Mouse (Mus musculus): Measurements from ENCODE around the gene Prrg2. TPM values are rescaled to one million over a fixed set of nuclear protein-coding genes. Genes with fewer than 3 reads are reported as not detected.

The Prrg2 gene
- polyA plus RNA-seq, 1 experiment = 172 TPM

DNA sequence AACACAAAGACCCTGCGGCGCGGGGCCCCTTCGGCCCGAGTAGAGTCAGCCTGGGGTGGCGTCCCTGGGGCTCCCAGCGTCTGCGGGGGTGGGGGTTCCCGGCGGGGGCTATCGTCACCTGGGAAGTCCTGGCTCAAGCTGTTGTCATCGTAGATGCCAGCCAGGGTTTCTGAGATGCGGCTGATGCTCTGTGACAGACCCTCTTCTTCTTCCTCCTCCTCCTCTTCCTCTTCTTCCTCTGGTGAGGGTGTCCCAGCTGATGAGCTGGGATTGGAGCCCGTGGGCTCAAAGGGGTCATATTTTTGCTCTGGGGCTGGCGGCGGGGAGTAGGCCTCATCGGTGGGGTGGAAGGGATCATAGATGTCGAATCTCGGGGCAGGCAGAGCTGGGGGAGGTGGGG, 54.1 kb downstream of the Prrg2 start:
- WGBS = 95% methylated on average over 19 of the region's 19 CpGs
- Histone ChIP-seq H3K36me3 (ENCODE audit: control insufficient read depth, insufficient read depth, low read length) (peaks cover 86% of the 10 kb centered on the region), H3K4me1 (ENCODE audit: control insufficient read depth, insufficient read depth, insufficient read length, low read length) (no peaks in the 10 kb centered on the region), H3K27me3 (ENCODE audit: control insufficient read depth, insufficient read depth, low read length) (no peaks in the 10 kb centered on the region), H3K27ac (ENCODE audit: insufficient read depth, low read depth, low read length) (no peak overlapping the region), H3K4me3 (ENCODE audit: low read depth, low read length) (no peak overlapping the region)
- no peak for TF ChIP-seq POLR2A (IDR thresholded peaks at IDR 0.05; ENCODE audit: low read depth, low read length)
- TF ChIP-seq CTCF (IDR thresholded peaks at IDR 0.05; ENCODE audit: extremely low read depth, insufficient read length, insufficient replicate concordance, low read depth, low read length) = no peak

DNA sequence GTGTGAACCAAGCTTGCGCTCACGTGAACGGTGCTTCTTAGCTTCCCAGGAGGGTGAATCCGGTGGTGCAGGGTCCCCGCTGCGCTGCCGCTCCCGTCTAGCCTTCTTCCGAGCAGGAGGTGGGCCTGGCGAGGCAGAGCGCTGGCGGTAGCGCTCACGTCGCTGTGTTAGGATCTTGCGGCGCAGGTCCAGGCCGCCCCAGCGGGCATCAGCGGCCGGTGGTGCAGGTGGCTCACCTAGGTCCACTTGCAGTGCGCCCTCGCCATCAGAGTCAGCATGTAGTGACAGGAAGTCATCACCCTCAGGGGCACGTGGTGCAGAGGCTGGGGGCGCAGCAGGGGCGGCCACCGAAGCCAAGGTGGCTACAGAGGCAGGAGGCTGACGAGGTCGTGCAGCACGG, 54.6 kb downstream of the Prrg2 start:
- TF ChIP-seq POLR2A (IDR thresholded peaks at IDR 0.05; ENCODE audit: low read depth, low read length) = no peak
- no peak for TF ChIP-seq CTCF (IDR thresholded peaks at IDR 0.05; ENCODE audit: extremely low read depth, insufficient read length, insufficient replicate concordance, low read depth, low read length)
- WGBS = 96% methylated on average over 30 of the region's 30 CpGs
- Histone ChIP-seq H3K27ac (ENCODE audit: insufficient read depth, low read depth, low read length) (no peak overlapping the region), H3K36me3 (ENCODE audit: control insufficient read depth, insufficient read depth, low read length) (peaks cover 89% of the 10 kb centered on the region), H3K4me3 (ENCODE audit: low read depth, low read length) (no peak overlapping the region), H3K4me1 (ENCODE audit: control insufficient read depth, insufficient read depth, insufficient read length, low read length) (no peaks in the 10 kb centered on the region), H3K27me3 (ENCODE audit: control insufficient read depth, insufficient read depth, low read length) (no peaks in the 10 kb centered on the region)

DNA sequence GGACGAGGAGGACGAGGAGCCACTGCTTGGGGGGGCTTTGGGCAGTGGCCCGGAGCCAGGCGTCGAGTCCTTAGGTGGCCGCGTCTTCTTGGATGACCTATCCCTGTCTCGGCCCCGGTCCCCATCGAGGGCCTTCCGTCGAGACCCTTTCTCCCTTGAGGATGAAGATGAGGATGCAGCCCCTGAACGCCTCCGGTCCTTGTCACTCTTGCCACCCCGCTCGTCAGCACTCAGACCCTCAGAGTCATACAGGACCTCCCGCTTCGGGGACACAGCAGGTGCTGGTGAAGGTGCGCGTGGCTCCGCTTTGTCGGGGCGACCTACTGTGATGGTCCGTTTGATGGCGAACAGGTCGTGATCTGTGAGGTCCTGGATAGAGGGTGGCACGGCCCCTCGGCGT, 55.3 kb downstream of the Prrg2 start:
- WGBS = 96% methylated on average over 29 of the region's 29 CpGs
- H3K36me3 ChIP-seq (ENCODE audit: control insufficient read depth, insufficient read depth, low read length) = peaks cover 89% of the 10 kb centered on the region

DNA sequence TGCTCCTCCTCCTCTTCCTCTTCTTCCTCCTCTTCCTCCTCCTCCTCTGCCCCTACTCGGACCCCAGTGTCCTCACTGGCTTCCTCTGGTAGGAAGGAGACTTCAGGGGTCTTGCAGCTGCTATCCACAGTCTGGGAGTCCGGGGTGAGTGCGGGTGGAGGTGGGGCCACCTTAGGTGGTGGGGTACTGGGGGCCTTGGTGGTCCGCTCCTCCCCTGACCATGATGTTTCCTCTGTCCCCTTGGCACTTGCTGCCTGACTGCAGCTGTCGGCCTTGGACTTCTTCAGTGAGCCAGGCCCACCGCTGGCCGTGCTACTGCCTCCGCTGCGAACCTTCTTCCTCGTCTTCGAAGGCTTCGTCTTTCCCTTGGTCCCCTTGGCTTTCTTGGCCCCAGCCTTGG, 56.0 kb downstream of the Prrg2 start:
- H3K4me3 ChIP-seq (ENCODE audit: low read depth, low read length) = no peak overlapping the region

More for the DNA sequence above, 55.3 kb downstream of the Prrg2 start:
- Histone ChIP-seq H3K4me1 (ENCODE audit: control insufficient read depth, insufficient read depth, insufficient read length, low read length) (no peaks in the 10 kb centered on the region), H3K27me3 (ENCODE audit: control insufficient read depth, insufficient read depth, low read length) (no peaks in the 10 kb centered on the region), H3K27ac (ENCODE audit: insufficient read depth, low read depth, low read length) (no peak overlapping the region), H3K4me3 (ENCODE audit: low read depth, low read length) (no peak overlapping the region)
- no peak for TF ChIP-seq CTCF (IDR thresholded peaks at IDR 0.05; ENCODE audit: extremely low read depth, insufficient read length, insufficient replicate concordance, low read depth, low read length)
- TF ChIP-seq POLR2A (IDR thresholded peaks at IDR 0.05; ENCODE audit: low read depth, low read length) = no peak

DNA sequence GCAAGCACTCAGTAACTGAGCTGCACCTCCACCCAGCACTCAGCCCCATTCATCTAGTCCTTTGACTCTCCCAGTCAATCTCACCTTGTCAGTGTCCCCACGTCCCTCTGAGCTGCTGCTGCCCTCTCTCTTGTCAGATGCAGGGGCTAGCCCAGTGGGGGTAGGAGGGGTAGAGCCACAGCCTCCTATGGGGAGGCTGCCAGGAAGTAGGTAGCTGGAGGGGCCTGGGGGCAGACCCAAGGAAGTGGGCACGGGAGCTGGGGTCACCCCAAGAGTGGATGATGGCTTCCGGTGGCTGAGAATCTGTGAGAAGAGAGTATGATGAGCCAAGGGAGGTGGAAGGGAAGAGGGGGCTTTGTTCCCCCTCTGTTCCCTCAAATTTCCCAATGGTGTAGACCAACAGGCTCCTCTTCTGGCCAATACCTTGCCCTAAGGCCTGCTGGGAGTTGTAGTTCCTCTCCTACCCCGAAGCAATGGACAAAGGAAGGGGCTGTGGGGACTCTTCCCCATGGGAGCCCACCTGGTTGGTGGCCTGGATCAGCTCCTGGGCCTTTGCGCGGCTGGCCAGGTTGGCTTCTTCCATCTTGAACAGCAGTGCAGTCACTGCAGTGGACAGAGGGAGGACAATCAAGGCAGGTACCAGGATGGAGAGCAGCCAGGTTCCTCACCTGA, 57.0 kb downstream of the Prrg2 start:
- H3K36me3 ChIP-seq (ENCODE audit: control insufficient read depth, insufficient read depth, low read length) = peaks cover 91% of the 10 kb centered on the region
- H3K4me1 ChIP-seq (ENCODE audit: control insufficient read depth, insufficient read depth, insufficient read length, low read length) = peaks cover under 1% of the 10 kb centered on the region; the same call in 1 of the 2 replicates
- H3K4me3 ChIP-seq (ENCODE audit: low read depth, low read length) = no peak overlapping the region
- no peak overlapping the region for H3K27ac ChIP-seq (ENCODE audit: insufficient read depth, low read depth, low read length)
- H3K27me3 ChIP-seq (ENCODE audit: control insufficient read depth, insufficient read depth, low read length) = no peaks in the 10 kb centered on the region
- 90% methylated on average over 6 of the region's 6 CpGs for WGBS
- TF ChIP-seq CTCF (IDR thresholded peaks at IDR 0.05; ENCODE audit: extremely low read depth, insufficient read length, insufficient replicate concordance, low read depth, low read length) = no peak
- TF ChIP-seq POLR2A (IDR thresholded peaks at IDR 0.05; ENCODE audit: low read depth, low read length) = no peak

More for the DNA sequence above, 56.0 kb downstream of the Prrg2 start:
- no peak overlapping the region for H3K27ac ChIP-seq (ENCODE audit: insufficient read depth, low read depth, low read length)
- 92% methylated on average over 12 of the region's 12 CpGs for WGBS
- no peaks in the 10 kb centered on the region for H3K27me3 ChIP-seq (ENCODE audit: control insufficient read depth, insufficient read depth, low read length)
- TF ChIP-seq CTCF (IDR thresholded peaks at IDR 0.05; ENCODE audit: extremely low read depth, insufficient read length, insufficient replicate concordance, low read depth, low read length) = no peak
- no peak for TF ChIP-seq POLR2A (IDR thresholded peaks at IDR 0.05; ENCODE audit: low read depth, low read length)
- H3K4me1 ChIP-seq (ENCODE audit: control insufficient read depth, insufficient read depth, insufficient read length, low read length) = no peaks in the 10 kb centered on the region
- H3K36me3 ChIP-seq (ENCODE audit: control insufficient read depth, insufficient read depth, low read length) = peaks cover 89% of the 10 kb centered on the region

DNA sequence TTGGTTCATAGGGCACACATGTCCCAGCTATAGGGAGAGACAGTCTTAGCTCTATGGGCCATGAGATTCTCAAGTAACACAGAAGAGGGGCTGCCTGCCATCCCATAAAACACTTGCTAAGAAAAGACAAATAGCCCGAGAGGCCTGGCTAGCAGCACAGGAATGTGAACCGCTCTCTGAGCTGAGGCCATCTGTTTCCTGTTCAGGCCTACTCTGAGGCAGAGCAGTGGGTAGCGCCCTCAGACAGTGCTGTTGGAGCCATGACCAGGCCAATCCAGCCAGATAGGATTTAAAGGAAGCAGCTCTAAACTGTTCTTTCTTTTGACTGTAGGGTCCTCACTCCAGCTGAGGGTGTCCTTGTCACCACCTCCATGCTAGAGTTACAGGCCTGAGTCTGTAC, 57.9 kb downstream of the Prrg2 start:
- Histone ChIP-seq H3K27me3 (ENCODE audit: control insufficient read depth, insufficient read depth, low read length) (no peaks in the 10 kb centered on the region), H3K27ac (ENCODE audit: insufficient read depth, low read depth, low read length) (no peak overlapping the region), H3K4me1 (ENCODE audit: control insufficient read depth, insufficient read depth, insufficient read length, low read length) (peaks cover 2% of the 10 kb centered on the region; the same call in 1 of the 2 replicates), H3K36me3 (ENCODE audit: control insufficient read depth, insufficient read depth, low read length) (peaks cover 91% of the 10 kb centered on the region), H3K4me3 (ENCODE audit: low read depth, low read length) (no peak overlapping the region)
- TF ChIP-seq POLR2A (IDR thresholded peaks at IDR 0.05; ENCODE audit: low read depth, low read length) (no peak), CTCF (IDR thresholded peaks at IDR 0.05; ENCODE audit: extremely low read depth, insufficient read length, insufficient replicate concordance, low read depth, low read length) (no peak)
- WGBS = 81% methylated on average over 3 of the region's 3 CpGs

Other genes with a start within 250 kb of the Prrg2 start
- gene Nup62, start 246.6 kb downstream of the Prrg2 start, polyA plus RNA-seq (2012; rRNA removed) = 30.9 and 53.3 TPM in 2 replicates
- 8.0 and 13.8 TPM in 2 replicates for gene Il4i1, start 246.3 kb downstream of the Prrg2 start, polyA plus RNA-seq (2012; rRNA removed)
- 83.9 and 102 TPM in 2 replicates for gene Atf5, start 246.0 kb downstream of the Prrg2 start, polyA plus RNA-seq (2012; rRNA removed)
- 180 and 283 TPM in 2 replicates for gene Akt1s1, start 213.7 kb downstream of the Prrg2 start, polyA plus RNA-seq (2012; rRNA removed)
- gene Tbc1d17, start 213.6 kb downstream of the Prrg2 start, polyA plus RNA-seq (2012; rRNA removed) = 32.1 and 63.2 TPM in 2 replicates
- gene Pnkp, start 205.5 kb downstream of the Prrg2 start, polyA plus RNA-seq (2012; rRNA removed) = 36.9 and 84.2 TPM in 2 replicates
- gene Ptov1, start 192.9 kb downstream of the Prrg2 start, polyA plus RNA-seq (2012; rRNA removed) = 82.3 and 141 TPM in 2 replicates
- gene Med25, start 170.0 kb downstream of the Prrg2 start, polyA plus RNA-seq (2012; rRNA removed) = 85.8 and 208 TPM in 2 replicates
- gene Fuz, start 166.6 kb downstream of the Prrg2 start, polyA plus RNA-seq (2012; rRNA removed) = 15.8 and 27.5 TPM in 2 replicates
- 49.8 and 85.2 TPM in 2 replicates for gene Ap2a1, start 133.2 kb downstream of the Prrg2 start, polyA plus RNA-seq (2012; rRNA removed)
- not detected in 2 replicates for gene Tsks, start 119.5 kb downstream of the Prrg2 start, polyA plus RNA-seq (2012; rRNA removed)
- 5.2 and 7.6 TPM in 2 replicates for gene Cpt1c, start 87.8 kb downstream of the Prrg2 start, polyA plus RNA-seq (2012; rRNA removed)
- gene Prmt1, start 76.1 kb downstream of the Prrg2 start, polyA plus RNA-seq (2012; rRNA removed) = 50.0 and 68.6 TPM in 2 replicates
- gene Irf3, start 65.0 kb downstream of the Prrg2 start, polyA plus RNA-seq (2012; rRNA removed) = 52.9 and 91.0 TPM in 2 replicates
- gene Bcl2l12, start 64.0 kb downstream of the Prrg2 start, polyA plus RNA-seq (2012; rRNA removed) = 10.1 and 16.3 TPM in 2 replicates
- 39.8 and 73.0 TPM in 2 replicates for gene Scaf1, start 46.3 kb downstream of the Prrg2 start, polyA plus RNA-seq (2012; rRNA removed)
- gene Rras, start 44.7 kb downstream of the Prrg2 start, polyA plus RNA-seq (2012; rRNA removed) = 49.3 and 67.9 TPM in 2 replicates
- gene Prr12, start 9.8 kb downstream of the Prrg2 start, polyA plus RNA-seq (2012; rRNA removed) = 8.1 and 13.2 TPM in 2 replicates
- gene Nosip, start 248 bp downstream of the Prrg2 start, polyA plus RNA-seq (2012; rRNA removed) = 39.3 and 92.7 TPM in 2 replicates
- gene Rcn3, start 29.5 kb upstream of the Prrg2 start, polyA plus RNA-seq (2012; rRNA removed) = 40.0 and 49.9 TPM in 2 replicates
- gene Fcgrt, start 41.2 kb upstream of the Prrg2 start, polyA plus RNA-seq (2012; rRNA removed) = 47.9 and 78.3 TPM in 2 replicates
- gene Rps11, start 61.8 kb upstream of the Prrg2 start, polyA plus RNA-seq (2012; rRNA removed) = 159 and 207 TPM in 2 replicates
- 1,193 and 1,266 TPM in 2 replicates for gene Rpl13a, start 66.1 kb upstream of the Prrg2 start, polyA plus RNA-seq (2012; rRNA removed)
- 1.5 TPM in 1 of 2 replicates, not detected in the other for gene Gm45713, start 73.6 kb upstream of the Prrg2 start, polyA plus RNA-seq (2012; rRNA removed)
- 22.1 and 45.8 TPM in 2 replicates for gene Flt3l, start 73.8 kb upstream of the Prrg2 start, polyA plus RNA-seq (2012; rRNA removed)
- gene Pih1d1, start 91.6 kb upstream of the Prrg2 start, polyA plus RNA-seq (2012; rRNA removed) = 25.3 and 48.5 TPM in 2 replicates
- gene Aldh16a1, start 91.9 kb upstream of the Prrg2 start, polyA plus RNA-seq (2012; rRNA removed) = 133 and 253 TPM in 2 replicates
- gene Slc17a7, start 101.3 kb upstream of the Prrg2 start, polyA plus RNA-seq (2012; rRNA removed) = 0.03 and 0.09 TPM in 2 replicates
- not detected in 2 replicates for gene Gfy, start 116.9 kb upstream of the Prrg2 start, polyA plus RNA-seq (2012; rRNA removed)
- not detected in 2 replicates for gene Pth2, start 118.3 kb upstream of the Prrg2 start, polyA plus RNA-seq (2012; rRNA removed)
- gene Ccdc155, start 142.2 kb upstream of the Prrg2 start, polyA plus RNA-seq (2012; rRNA removed) = not detected in 2 replicates
- 0.24 and 0.84 TPM in 2 replicates for gene Dkkl1, start 149.5 kb upstream of the Prrg2 start, polyA plus RNA-seq (2012; rRNA removed)
- gene Tead2, start 153.1 kb upstream of the Prrg2 start, polyA plus RNA-seq (2012; rRNA removed) = 8.0 and 32.2 TPM in 2 replicates
- 33.4 and 63.6 TPM in 2 replicates for gene Cd37, start 176.4 kb upstream of the Prrg2 start, polyA plus RNA-seq (2012; rRNA removed)
- gene Slc6a16, start 178.4 kb upstream of the Prrg2 start, polyA plus RNA-seq (2012; rRNA removed) = not detected in 2 replicates
- not detected in 2 replicates for gene Slc6a21, start 214.8 kb upstream of the Prrg2 start, polyA plus RNA-seq (2012; rRNA removed)